Mouse (Mus musculus) stomach, postnatal 0 days (tissue): ENCODE measurements around the gene Arx.

Experiments
- CTCF ChIP-seq: IDR thresholded peaks from 2 replicates; pipeline ENCODE4 v1.5.1; 2016; ENCODE audit warnings: antibody characterized with exemption, low read depth, mild to moderate bottlenecking, moderate library complexity
- EP300 ChIP-seq: optimal IDR thresholded peaks from 2 replicates; pipeline ENCODE3; 2016; ENCODE audit warnings: antibody characterized with exemption

DNA sequence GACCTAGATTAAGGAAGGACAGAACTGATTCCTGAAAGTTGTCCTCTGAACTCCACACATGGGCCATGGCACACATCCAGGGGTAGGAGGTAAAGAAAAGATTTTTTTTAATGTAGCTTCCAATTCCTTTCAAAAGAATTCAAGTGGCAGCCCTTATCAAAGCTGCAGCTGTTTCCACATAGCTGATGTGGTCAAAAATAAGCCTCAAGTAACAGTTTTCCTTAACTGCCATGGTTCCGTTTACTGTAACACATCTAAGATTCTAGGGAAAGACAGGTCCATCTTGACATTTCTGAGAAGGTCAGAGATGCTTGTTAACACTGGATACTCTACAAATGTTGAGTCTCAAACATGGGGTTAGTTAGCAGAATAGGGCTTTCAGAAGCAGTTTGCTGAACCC lies 34.9 kb upstream of the Arx start:
- no peak for TF ChIP-seq CTCF
- no peak for TF ChIP-seq EP300
